32 mouse cellular contexts compared by ENCODE assay signal in genomic region chr12:40654312-40654711, GRCm38 (mm10).
DNase-seq lines count a peak whose midpoint lies in the region; ATAC-seq and TF ChIP-seq lines count a peak whose summit lies in the region.
"Had no signal": no experiment of that assay in that cellular context is flagged by ENCODE, and none has a peak within 500 bp of the region (broad histone marks: within the 10 kb centered on the region; RNA-seq: fewer than 3 reads in every experiment).

No protein-coding gene starts in this region.

- peak; percentile 5 to 18 for DNase-seq in heart, adult 9 months (ENCODE audit: low spot score in 2 of 2)
- no peak for DNase-seq in heart, postnatal 10 days
- no peak for DNase-seq in kidney, adult 9 months
- peak; percentile 20 for DNase-seq in lung, postnatal 0 days (ENCODE audit: low spot score)
- no peak for DNase-seq in lung, postnatal 4 days
- DNase-seq in ZHBTc4 (ENCODE audit: low read depth, low spot score): peak; percentile 83
- DNase-seq in layer of hippocampus, postnatal 25 days (ENCODE audit: extremely low spot score in 1 of 2, low spot score in 1 of 2): no peak
- DNase-seq: adrenal gland, adult 2 months; adrenal gland, postnatal 36 days; B cell, adult 2 months; cerebellum, adult 18-20 months; cerebellum, postnatal 10 days; forebrain, postnatal 0 days; gastrocnemius, postnatal 10 days; kidney, postnatal 25 days; lung, postnatal 14 days; retina, postnatal 1 day; right cerebral cortex, postnatal 14 days; thymus, postnatal 4 days had no signal

- H3K27ac ChIP-seq in kidney, embryonic 16.5 days (ENCODE audit: low read length): no peak overlapping the region
- no peak overlapping the region for H3K27ac ChIP-seq in lung, postnatal 0 days (ENCODE audit: low read length)
- H3K27ac ChIP-seq: embryonic facial prominence, embryonic 10.5 days; embryonic facial prominence, embryonic 15.5 days; forebrain, embryonic 12.5 days; hindbrain, embryonic 13.5 days; left cerebral cortex, adult 2 months; limb, embryonic 12.5 days; liver, embryonic 15.5 days; midbrain, embryonic 10.5 days; midbrain, embryonic 15.5 days; neural tube, embryonic 15.5 days had no signal

- H3K9me3 ChIP-seq in kidney, embryonic 16.5 days (ENCODE audit: low read length): no peaks in the 10 kb centered on the region
- no peaks in the 10 kb centered on the region for H3K9me3 ChIP-seq in lung, postnatal 0 days (ENCODE audit: low read length)
- H3K9me3 ChIP-seq: embryonic facial prominence, embryonic 10.5 days; embryonic facial prominence, embryonic 15.5 days; forebrain, embryonic 12.5 days; G1E; hindbrain, embryonic 13.5 days; limb, embryonic 12.5 days; liver, embryonic 15.5 days; midbrain, embryonic 10.5 days; midbrain, embryonic 15.5 days; neural tube, embryonic 15.5 days had no signal

- peak; percentile 35; the same call in 1 of the 2 replicates for ATAC-seq in kidney, embryonic 16.5 days (ENCODE audit: low FRiP score, low TSS enrichment)
- ATAC-seq in lung, postnatal 0 days: peak; percentile 63
- ATAC-seq: forebrain, postnatal 0 days; intestine, embryonic 16.5 days; midbrain, embryonic 15.5 days had no signal

- WGBS in kidney, embryonic 16.5 days: 79% methylated on average over 2 of the region's 2 CpGs
- 67% methylated on average over 2 of the region's 2 CpGs for WGBS in lung, postnatal 0 days

- H3K4me2 ChIP-seq in kidney, embryonic 16.5 days (replicated peaks; ENCODE audit: low read depth, low read length): no peak overlapping the region
- no peak overlapping the region for H3K4me2 ChIP-seq in lung, postnatal 0 days (replicated peaks; ENCODE audit: low read depth, low read length)
- H3K4me2 ChIP-seq: embryonic facial prominence, embryonic 15.5 days; forebrain, embryonic 12.5 days; hindbrain, embryonic 13.5 days; limb, embryonic 12.5 days; liver, embryonic 15.5 days; midbrain, embryonic 15.5 days; neural tube, embryonic 15.5 days had no signal

- H3K4me3 ChIP-seq in kidney, embryonic 16.5 days (ENCODE audit: low read length): no peak overlapping the region
- H3K4me3 ChIP-seq in lung, postnatal 0 days (ENCODE audit: low read depth, low read length): no peak overlapping the region
- H3K4me3 ChIP-seq: embryonic facial prominence, embryonic 10.5 days; embryonic facial prominence, embryonic 15.5 days; forebrain, embryonic 12.5 days; hindbrain, embryonic 13.5 days; left cerebral cortex, adult 2 months; limb, embryonic 12.5 days; liver, embryonic 15.5 days; midbrain, embryonic 10.5 days; midbrain, embryonic 15.5 days; neural tube, embryonic 15.5 days had no signal

- peak; percentile 67 for TF ChIP-seq EP300 in lung, postnatal 0 days (IDR thresholded peaks at IDR 0.05)

- H3K27me3 ChIP-seq in kidney, embryonic 16.5 days (ENCODE audit: insufficient read depth, low read length): no peaks in the 10 kb centered on the region
- no peaks in the 10 kb centered on the region for H3K27me3 ChIP-seq in lung, postnatal 0 days (replicated peaks; ENCODE audit: insufficient read depth, low read length)
- H3K27me3 ChIP-seq: embryonic facial prominence, embryonic 15.5 days; forebrain, embryonic 12.5 days; hindbrain, embryonic 13.5 days; limb, embryonic 12.5 days; liver, embryonic 15.5 days; midbrain, embryonic 15.5 days; neural tube, embryonic 15.5 days had no signal

- no peaks in the 10 kb centered on the region for H3K36me3 ChIP-seq in kidney, embryonic 16.5 days (ENCODE audit: insufficient read depth, low read length)
- no peaks in the 10 kb centered on the region for H3K36me3 ChIP-seq in lung, postnatal 0 days (ENCODE audit: insufficient read depth, low read length)
- H3K36me3 ChIP-seq: embryonic facial prominence, embryonic 10.5 days; embryonic facial prominence, embryonic 15.5 days; forebrain, embryonic 12.5 days; G1E; hindbrain, embryonic 13.5 days; limb, embryonic 12.5 days; liver, embryonic 15.5 days; midbrain, embryonic 10.5 days; midbrain, embryonic 15.5 days; neural tube, embryonic 15.5 days had no signal

- no peaks in the 10 kb centered on the region for H3K4me1 ChIP-seq in kidney, embryonic 16.5 days (ENCODE audit: insufficient read depth, low read length)
- no peaks in the 10 kb centered on the region for H3K4me1 ChIP-seq in lung, postnatal 0 days (ENCODE audit: insufficient read depth, low read depth, low read length)
- H3K4me1 ChIP-seq: embryonic facial prominence, embryonic 15.5 days; limb, embryonic 12.5 days; liver, embryonic 15.5 days; midbrain, embryonic 15.5 days had no signal

- no peak for TF ChIP-seq CTCF in lung, postnatal 0 days (IDR thresholded peaks at IDR 0.05)

- intact Hi-C loops in heart, postnatal 10 days (cut with DNase I): no loop called here

- no peak overlapping the region for H3K9ac ChIP-seq in kidney, embryonic 16.5 days (replicated peaks; ENCODE audit: low read length)
- H3K9ac ChIP-seq in lung, postnatal 0 days (replicated peaks; ENCODE audit: low read depth): no peak overlapping the region
- H3K9ac ChIP-seq: embryonic facial prominence, embryonic 15.5 days; forebrain, embryonic 12.5 days; forebrain, postnatal 0 days; hindbrain, embryonic 13.5 days; limb, embryonic 12.5 days; liver, embryonic 15.5 days; midbrain, embryonic 15.5 days; neural tube, embryonic 15.5 days had no signal

Comparison
In these comparisons a context has a peak if more than half of its experiments do, and no peak if none do; other contexts are left out.
1. DNase-seq: peak in heart, adult 9 months (2 of 2), lung, postnatal 0 days (single experiment) and ZHBTc4 (single experiment); none in heart, postnatal 10 days (0 of 2), kidney, adult 9 months (single experiment), lung, postnatal 4 days (0 of 2) and layer of hippocampus, postnatal 25 days (0 of 2).